Mouse (Mus musculus) olfactory bulb, adult 2 months (tissue): ENCODE measurements around the gene Zbtb9.

ENCODE experiments used
- CTCF ChIP-seq: fragments of 200-500 bp; IDR thresholded peaks from 2 replicates; pipeline ENCODE4 v1.5.1; 2012; ENCODE audit warnings: low read depth, mild to moderate bottlenecking, low read length, moderate library complexity; ENCODE audit not compliant: insufficient read depth
- POLR2A ChIP-seq: fragments of 200-500 bp; IDR thresholded peaks from 2 replicates; pipeline ENCODE4 v1.6.1; 2012; ENCODE audit warnings: mild to moderate bottlenecking, low read depth, low read length, moderate library complexity; ENCODE audit not compliant: insufficient read depth

DNA sequence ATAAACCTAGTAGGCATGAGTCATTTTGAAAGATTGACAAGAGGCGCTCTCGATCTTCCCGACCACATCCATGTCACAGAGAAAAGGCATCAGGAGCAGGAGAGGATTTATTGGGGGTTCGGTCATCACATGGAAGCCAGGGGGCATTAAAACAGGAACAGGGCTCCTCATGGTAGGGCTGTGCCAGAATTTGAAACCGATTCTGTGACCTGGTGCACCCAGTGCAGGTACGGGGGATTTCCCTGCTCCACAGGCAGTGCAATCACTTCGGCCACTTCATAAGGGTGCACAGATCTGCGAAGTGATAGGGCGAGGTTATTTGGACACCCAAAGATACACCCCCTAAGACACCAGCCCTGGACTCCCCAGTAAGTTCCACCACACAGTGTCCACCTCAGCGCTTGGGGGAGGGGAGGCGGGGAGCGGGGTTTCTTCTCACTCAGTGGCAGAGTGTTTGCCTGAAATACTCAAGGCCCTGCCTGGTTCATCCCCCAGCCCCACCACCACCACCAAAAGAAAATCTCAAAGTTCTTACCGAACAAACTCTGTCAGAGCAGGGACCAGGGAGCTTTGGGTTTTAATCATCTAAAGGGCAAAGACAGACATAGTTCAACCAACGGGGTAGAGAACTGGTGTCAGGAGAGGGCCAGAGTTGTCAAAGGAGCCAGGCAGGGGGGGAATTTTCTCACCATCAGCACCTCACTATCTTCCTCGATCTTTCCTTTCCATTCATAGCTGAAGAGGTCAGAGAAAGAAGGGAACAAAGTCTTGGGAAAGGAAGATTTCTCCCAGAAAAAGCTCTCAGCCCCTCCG is 34.9 kb upstream of the Zbtb9 start:
- TF ChIP-seq CTCF (no peak), POLR2A (no peak)
